Mouse (Mus musculus) A20 (cell line): ENCODE measurements around the gene Sprr2f.

Experiments used
- DNase-seq: peaks from one replicate; pipeline ENCODE4 v3.0.0-alpha.2; 2011; ENCODE audit warnings: low read depth, low spot score

Gene Sprr2f

GRCm38 (mm10) chr3:92364887-92365286 is at the start of gene Sprr2f:
Sprr2f (plus strand) TSS chr3:92365187.
- DNase-seq = no peak

- DNase-seq = no peak
Measured at GRCm38 (mm10) chr3:92316320-92316719, 48.7 kb upstream of the Sprr2f start, which contains the start of gene Sprr2b. Sprr2b (plus strand) TSS chr3:92316620.

- no peak for DNase-seq
Measured at GRCm38 (mm10) chr3:92317384-92317783, 47.6 kb upstream of the Sprr2f start.

GRCm38 (mm10) chr3:92336278-92336677 is 28.7 kb upstream of the Sprr2f start:
- DNase-seq = no peak

- DNase-seq = no peak
Measured at GRCm38 (mm10) chr3:92338840-92339239, 26.1 kb upstream of the Sprr2f start, which contains the start of gene Sprr2d. Sprr2d (plus strand) TSS chr3:92339140.

- DNase-seq = no peak
Measured at GRCm38 (mm10) chr3:92351843-92352242, 13.1 kb upstream of the Sprr2f start, which contains the start of gene Sprr2e. Sprr2e (plus strand) TSS chr3:92352143.

- DNase-seq = no peak
Measured at GRCm38 (mm10) chr3:92361619-92362018, 3.4 kb upstream of the Sprr2f start.

GRCm38 (mm10) chr3:92373613-92374012 is 8.6 kb downstream of the Sprr2f start:
- DNase-seq = no peak

- no peak for DNase-seq
Measured at GRCm38 (mm10) chr3:92385385-92385784, 20.4 kb downstream of the Sprr2f start, which contains the start of gene Sprr2h. Sprr2h (plus strand) TSS chr3:92385685.

GRCm38 (mm10) chr3:92394301-92394700 is 29.3 kb downstream of the Sprr2f start:
- no peak for DNase-seq

- DNase-seq = no peak
Measured at GRCm38 (mm10) chr3:92407691-92408090, 42.7 kb downstream of the Sprr2f start, which contains the start of gene Sprr2i. Sprr2i (plus strand) TSS chr3:92407991.
